Mouse (Mus musculus): ENCODE data around the gene 4930544G11Rik. TPM values are rescaled to one million over a fixed set of nuclear protein-coding genes. Genes with fewer than 3 reads are reported as not detected.

Gene 4930544G11Rik
- polyA plus RNA-seq (2012; fragmentation: generic; extraction: Trizol), result not detected

GRCm38 (mm10) chr6:65952309-65952708 is at the start of gene 4930544G11Rik:
TSS of gene 4930544G11Rik (plus strand) at chr6:65952609.
- TF ChIP-seq TCF3 (IDR thresholded peaks at IDR 0.05; ENCODE audit: insufficient read length, low read depth), result no peak
- TF ChIP-seq POLR2AphosphoS2 (IDR thresholded peaks at IDR 0.05; ENCODE audit: insufficient read length, low read depth), result no peak
- no peak for TF ChIP-seq E2F4 (IDR thresholded peaks at IDR 0.05; ENCODE audit: insufficient read depth)
- TF ChIP-seq MYOD1 (IDR thresholded peaks at IDR 0.05; ENCODE audit: control insufficient read depth in 1 of 3, insufficient read length in 2 of 3, low read depth in 2 of 3), result no peak
- TF ChIP-seq TCF12 (IDR thresholded peaks at IDR 0.05; ENCODE audit: insufficient read depth, poor library complexity, severe bottlenecking), result no peak
- TF ChIP-seq POLR2A (IDR thresholded peaks at IDR 0.05; ENCODE audit: insufficient read length, low read depth), result no peak
- TF ChIP-seq USF1 (IDR thresholded peaks at IDR 0.05; ENCODE audit: low read depth), result no peak
- TF ChIP-seq MAX (IDR thresholded peaks at IDR 0.05; ENCODE audit: low read depth), result no peak
- TF ChIP-seq SRF (IDR thresholded peaks at IDR 0.05; ENCODE audit: control insufficient read depth, insufficient read length, low read depth), result no peak
- TF ChIP-seq MYOG (IDR thresholded peaks at IDR 0.05; ENCODE audit: control insufficient read depth in 1 of 3, insufficient read depth in 1 of 3, insufficient read length in 2 of 3, low read depth in 2 of 3), result no peak
- TF ChIP-seq REST (IDR thresholded peaks at IDR 0.05; ENCODE audit: insufficient read depth, insufficient read length), result no peak
- TF ChIP-seq CEBPB (IDR thresholded peaks at IDR 0.05; ENCODE audit: insufficient read depth, poor library complexity, severe bottlenecking), result no peak
- Histone ChIP-seq H3K36me3 (ENCODE audit: control insufficient read depth, insufficient read depth) (no peaks in the 10 kb centered on the region), H3ac (ENCODE audit: control insufficient read depth, insufficient read length) (no peak within 1 kb of the TSS), H3K4me3 (no peak within 1 kb of the TSS), H3K27me3 (ENCODE audit: control insufficient read depth, insufficient read depth, insufficient read length) (no peaks in the 10 kb centered on the region), H3K79me2 (ENCODE audit: control insufficient read depth, insufficient read depth) (no peaks in the 10 kb centered on the region), H3K4me2 (ENCODE audit: low read depth) (no peak within 1 kb of the TSS)

GRCm38 (mm10) chr6:65906657-65907182 is 45.7 kb upstream of the 4930544G11Rik start:
- H3ac ChIP-seq (ENCODE audit: control insufficient read depth, insufficient read length), result no peak overlapping the region
- TF ChIP-seq USF1 (IDR thresholded peaks at IDR 0.05; ENCODE audit: low read depth) (no peak), TCF3 (IDR thresholded peaks at IDR 0.05; ENCODE audit: insufficient read length, low read depth) (no peak), CEBPB (IDR thresholded peaks at IDR 0.05; ENCODE audit: insufficient read depth, poor library complexity, severe bottlenecking) (no peak), MYOD1 (IDR thresholded peaks at IDR 0.05; ENCODE audit: control insufficient read depth in 1 of 3, insufficient read length in 2 of 3, low read depth in 2 of 3) (no peak), MAX (IDR thresholded peaks at IDR 0.05; ENCODE audit: low read depth) (no peak), REST (IDR thresholded peaks at IDR 0.05; ENCODE audit: insufficient read depth, insufficient read length) (no peak), POLR2A (IDR thresholded peaks at IDR 0.05; ENCODE audit: insufficient read length, low read depth) (no peak), POLR2AphosphoS2 (IDR thresholded peaks at IDR 0.05; ENCODE audit: insufficient read length, low read depth) (no peak), E2F4 (IDR thresholded peaks at IDR 0.05; ENCODE audit: insufficient read depth) (no peak), TCF12 (IDR thresholded peaks at IDR 0.05; ENCODE audit: insufficient read depth, poor library complexity, severe bottlenecking) (no peak), MYOG (IDR thresholded peaks at IDR 0.05; ENCODE audit: control insufficient read depth in 1 of 3, insufficient read depth in 1 of 3, insufficient read length in 2 of 3, low read depth in 2 of 3) (no peak), SRF (IDR thresholded peaks at IDR 0.05; ENCODE audit: control insufficient read depth, insufficient read length, low read depth) (no peak)
- H3K4me3 ChIP-seq, result no peak overlapping the region
- H3K27me3 ChIP-seq (ENCODE audit: control insufficient read depth, insufficient read depth, insufficient read length), result no peaks in the 10 kb centered on the region
- no peaks in the 10 kb centered on the region for H3K79me2 ChIP-seq (ENCODE audit: control insufficient read depth, insufficient read depth)
- no peak overlapping the region for H3K4me2 ChIP-seq (ENCODE audit: low read depth)
- peaks cover 23% of the 10 kb centered on the region for H3K36me3 ChIP-seq (ENCODE audit: control insufficient read depth, insufficient read depth)

DNA sequence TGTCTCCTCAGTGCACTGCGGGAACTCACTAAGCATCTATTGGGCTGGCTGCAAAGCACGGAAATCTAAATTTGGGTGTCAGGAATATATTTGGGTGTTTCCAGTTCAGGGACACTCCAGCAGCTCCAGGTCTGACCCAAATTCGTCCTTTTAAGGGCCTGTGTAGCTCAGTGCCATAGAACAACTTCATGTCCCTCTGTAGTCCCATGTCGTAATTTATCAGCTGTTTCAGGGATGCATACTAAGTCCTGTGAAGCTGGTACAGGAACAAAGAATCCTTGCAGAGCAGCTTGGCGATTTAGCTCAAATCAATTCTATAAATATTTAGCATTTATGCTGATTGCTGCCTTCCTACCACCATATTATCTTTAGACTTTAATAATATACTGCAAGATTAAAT is 37.0 kb upstream of the 4930544G11Rik start:
- H3K4me3 ChIP-seq, result no peak overlapping the region
- peaks cover 20% of the 10 kb centered on the region for H3K36me3 ChIP-seq (ENCODE audit: control insufficient read depth, insufficient read depth)
- H3K79me2 ChIP-seq (ENCODE audit: control insufficient read depth, insufficient read depth), result no peaks in the 10 kb centered on the region
- no peak for TF ChIP-seq TCF3 (IDR thresholded peaks at IDR 0.05; ENCODE audit: insufficient read length, low read depth)
- TF ChIP-seq USF1 (IDR thresholded peaks at IDR 0.05; ENCODE audit: low read depth), result no peak
- no peak for TF ChIP-seq MAX (IDR thresholded peaks at IDR 0.05; ENCODE audit: low read depth)
- TF ChIP-seq POLR2AphosphoS2 (IDR thresholded peaks at IDR 0.05; ENCODE audit: insufficient read length, low read depth), result no peak
- no peak for TF ChIP-seq MYOG (IDR thresholded peaks at IDR 0.05; ENCODE audit: control insufficient read depth in 1 of 3, insufficient read depth in 1 of 3, insufficient read length in 2 of 3, low read depth in 2 of 3)
- TF ChIP-seq POLR2A (IDR thresholded peaks at IDR 0.05; ENCODE audit: insufficient read length, low read depth), result no peak
- no peak for TF ChIP-seq TCF12 (IDR thresholded peaks at IDR 0.05; ENCODE audit: insufficient read depth, poor library complexity, severe bottlenecking)
- TF ChIP-seq CEBPB (IDR thresholded peaks at IDR 0.05; ENCODE audit: insufficient read depth, poor library complexity, severe bottlenecking), result no peak
- TF ChIP-seq MYOD1 (IDR thresholded peaks at IDR 0.05; ENCODE audit: control insufficient read depth in 1 of 3, insufficient read length in 2 of 3, low read depth in 2 of 3), result no peak
- TF ChIP-seq REST (IDR thresholded peaks at IDR 0.05; ENCODE audit: insufficient read depth, insufficient read length), result no peak
- TF ChIP-seq E2F4 (IDR thresholded peaks at IDR 0.05; ENCODE audit: insufficient read depth), result no peak
- no peak for TF ChIP-seq SRF (IDR thresholded peaks at IDR 0.05; ENCODE audit: control insufficient read depth, insufficient read length, low read depth)
- no peak overlapping the region for H3K4me2 ChIP-seq (ENCODE audit: low read depth)
- H3ac ChIP-seq (ENCODE audit: control insufficient read depth, insufficient read length), result no peak overlapping the region
- H3K27me3 ChIP-seq (ENCODE audit: control insufficient read depth, insufficient read depth, insufficient read length), result no peaks in the 10 kb centered on the region

DNA sequence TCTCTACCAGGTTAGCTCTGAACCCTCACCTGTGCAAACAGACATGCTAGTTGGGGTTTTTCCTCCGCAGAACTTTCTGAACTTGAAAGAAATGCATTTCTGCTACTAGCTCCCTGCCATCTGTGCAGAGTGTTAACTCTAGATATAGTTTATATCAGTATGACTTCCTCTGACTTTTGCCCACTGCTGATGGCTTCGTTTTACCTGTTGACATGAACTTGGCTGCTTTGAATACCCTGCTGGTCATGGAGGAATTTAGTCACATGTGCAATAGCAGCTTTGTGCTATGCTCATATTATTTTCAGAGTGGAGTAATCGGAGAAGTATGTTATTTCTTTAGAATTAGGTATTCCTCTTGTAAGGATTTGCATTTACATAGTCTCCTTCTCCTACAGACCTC is 30.7 kb upstream of the 4930544G11Rik start:
- no peaks in the 10 kb centered on the region for H3K79me2 ChIP-seq (ENCODE audit: control insufficient read depth, insufficient read depth)
- TF ChIP-seq CEBPB (IDR thresholded peaks at IDR 0.05; ENCODE audit: insufficient read depth, poor library complexity, severe bottlenecking), result no peak
- TF ChIP-seq POLR2A (IDR thresholded peaks at IDR 0.05; ENCODE audit: insufficient read length, low read depth), result no peak
- TF ChIP-seq MYOD1 (IDR thresholded peaks at IDR 0.05; ENCODE audit: control insufficient read depth in 1 of 3, insufficient read length in 2 of 3, low read depth in 2 of 3), result no peak
- TF ChIP-seq REST (IDR thresholded peaks at IDR 0.05; ENCODE audit: insufficient read depth, insufficient read length), result no peak
- no peak for TF ChIP-seq POLR2AphosphoS2 (IDR thresholded peaks at IDR 0.05; ENCODE audit: insufficient read length, low read depth)
- no peak for TF ChIP-seq TCF3 (IDR thresholded peaks at IDR 0.05; ENCODE audit: insufficient read length, low read depth)
- TF ChIP-seq USF1 (IDR thresholded peaks at IDR 0.05; ENCODE audit: low read depth), result no peak
- TF ChIP-seq E2F4 (IDR thresholded peaks at IDR 0.05; ENCODE audit: insufficient read depth), result no peak
- TF ChIP-seq SRF (IDR thresholded peaks at IDR 0.05; ENCODE audit: control insufficient read depth, insufficient read length, low read depth), result no peak
- TF ChIP-seq TCF12 (IDR thresholded peaks at IDR 0.05; ENCODE audit: insufficient read depth, poor library complexity, severe bottlenecking), result no peak
- H3K4me3 ChIP-seq, result no peak overlapping the region
- H3ac ChIP-seq (ENCODE audit: control insufficient read depth, insufficient read length), result no peak overlapping the region
- no peaks in the 10 kb centered on the region for H3K27me3 ChIP-seq (ENCODE audit: control insufficient read depth, insufficient read depth, insufficient read length)
- H3K4me2 ChIP-seq (ENCODE audit: low read depth), result no peak overlapping the region
- peaks cover 3% of the 10 kb centered on the region for H3K36me3 ChIP-seq (ENCODE audit: control insufficient read depth, insufficient read depth)

Data from myocyte (in vitro differentiated cells).